Mouse (Mus musculus): ENCODE measurements around the gene Cd3e.

- TF ChIP-seq USF2 (IDR thresholded peaks at IDR 0.05; ENCODE audit: borderline replicate concordance in 1 of 2, insufficient read depth in 1 of 2, low read depth in 1 of 2, low read length in 2 of 2) (no peak), MAFK (IDR thresholded peaks at IDR 0.05; ENCODE audit: borderline replicate concordance, low read depth, low read length) (no peak), MYC (IDR thresholded peaks at IDR 0.05; ENCODE audit: low read depth, low read length) (no peak), CTCF (IDR thresholded peaks at IDR 0.05 in 2 of 3, conservative IDR thresholded peaks at IDR 0.05 in 1 of 3; ENCODE audit: control insufficient read depth in 1 of 3, insufficient read depth in 1 of 3, low read depth in 2 of 3, low read length in 3 of 3, poor library complexity in 1 of 3, severe bottlenecking in 1 of 3) (no peak), POLR2A (IDR thresholded peaks at IDR 0.05; ENCODE audit: control insufficient read depth in 1 of 2, insufficient read depth in 1 of 2, low read depth in 1 of 2, low read length in 2 of 2, poor library complexity in 1 of 2) (no peak), TCF12 (IDR thresholded peaks at IDR 0.05; ENCODE audit: low read depth, low read length) (no peak), MAX (IDR thresholded peaks at IDR 0.05; ENCODE audit: low read length) (no peak), E2F4 (IDR thresholded peaks at IDR 0.05; ENCODE audit: borderline replicate concordance, low read depth, low read length) (no peak), GABPA (IDR thresholded peaks at IDR 0.05; ENCODE audit: low read depth, low read length) (no peak), KAT2A (conservative IDR thresholded peaks at IDR 0.05; ENCODE audit: low read depth, low read length) (no peak), JUND (IDR thresholded peaks at IDR 0.05; ENCODE audit: low read depth, low read length) (no peak), GATA1 (IDR thresholded peaks at IDR 0.05; ENCODE audit: low read depth, low read length) (no peak)
Observed at GRCm38 (mm10) chr9:45015841-45016240, 6.4 kb upstream of the Cd3e start.

Measured in MEL (cell line).